Mouse (Mus musculus) thymus, adult 2 months (tissue): ENCODE data around the gene Olfr165. TPM values are rescaled to one million over a fixed set of nuclear protein-coding genes. Genes with fewer than 3 reads are reported as not detected.
"Not testable (repeated sequence)": the region's sequence is repeated elsewhere in the genome, so short reads cannot be mapped to it uniquely, and the experiment has no call there.

Source experiments
- DNase-seq: peaks from one replicate; pipeline ENCODE4 v3.0.0; 2021
- H3K27ac ChIP-seq: fragments of 200-500 bp; 2 replicates; pipeline ENCODE4 v1.5.1; 2012; ENCODE audit warnings: low read length, control low read depth; ENCODE audit not compliant: control insufficient read depth, insufficient read depth
- H3K27me3 ChIP-seq: fragments of 200-500 bp; 2 replicates; pipeline ENCODE4 v1.6.1; 2012; ENCODE audit warnings: mild to moderate bottlenecking, low read length, moderate library complexity, mixed read lengths; ENCODE audit not compliant: control insufficient read depth, insufficient read depth
- H3K36me3 ChIP-seq: fragments of 200-500 bp; 2 replicates; pipeline ENCODE4 v1.6.1; 2012; ENCODE audit warnings: mild to moderate bottlenecking, low read length, moderate library complexity; ENCODE audit not compliant: control insufficient read depth, insufficient read depth
- H3K4me1 ChIP-seq: fragments of 200-500 bp; replicated peaks from 2 replicates; pipeline ENCODE4 v1.6.1; 2012; ENCODE audit warnings: low read length; ENCODE audit not compliant: control insufficient read depth, insufficient read depth
- H3K4me3 ChIP-seq: fragments of 200-500 bp; 2 replicates; pipeline ENCODE4 v1.5.1; 2012; ENCODE audit warnings: mild to moderate bottlenecking, low read length, control low read depth, moderate library complexity; ENCODE audit not compliant: control insufficient read depth, insufficient read depth
- CTCF ChIP-seq: fragments of 200-500 bp; IDR thresholded peaks from 2 replicates; pipeline ENCODE4 v1.5.1; 2012; ENCODE audit warnings: mild to moderate bottlenecking, control low read depth, low read length, moderate library complexity, borderline replicate concordance; ENCODE audit not compliant: control insufficient read depth, poor library complexity, insufficient read depth; ENCODE audit errors: extremely low read depth
- POLR2A ChIP-seq: fragments of 200-500 bp; IDR thresholded peaks from 2 replicates; pipeline ENCODE4 v1.6.1; 2012; ENCODE audit warnings: mild to moderate bottlenecking, low read length, control low read depth, moderate library complexity; ENCODE audit not compliant: control insufficient read depth, poor library complexity, insufficient read depth; ENCODE audit errors: extremely low read depth
- WGBS: fragments of 180-500 bp; shearing (Covaris S2); methylation state at CpG from one replicate; pipeline ENCODE4 v1.1.7; 2018; 5-methylcytosine and 5-hydroxymethylcytosine counted together
- polyA plus RNA-seq: library from polyadenylated mRNA; depleted of rRNA; stranded (reverse); fragments of >200 nt; gene quantifications from 2 replicates; pipeline ENCODE4 v1.2.3, GENCODE M21; 2012; rRNA removed

Gene Olfr165
- not detected in 2 replicates for polyA plus RNA-seq

- Histone ChIP-seq H3K27me3 (no peaks in the 10 kb centered on the region), H3K4me1 (no peaks in the 10 kb centered on the region), H3K4me3 (no peak within 1 kb of the TSS), H3K27ac (no peak within 1 kb of the TSS), H3K36me3 (no peaks in the 10 kb centered on the region)
- no peak for TF ChIP-seq POLR2A
- TF ChIP-seq CTCF = no peak
- WGBS = 49% methylated on average over 1 of the region's 1 CpGs
- DNase-seq = no peak
Observed at GRCm38 (mm10) chr16:19423034-19423433, at the start of gene Olfr165. TSS of gene Olfr165 (minus strand) at chr16:19423134.

GRCm38 (mm10) chr16:19464365-19464764 is 41.4 kb upstream of the Olfr165 start:
- H3K27ac ChIP-seq = no peak overlapping the region
- H3K4me1 ChIP-seq = no peaks in the 10 kb centered on the region
- 91% methylated on average over 1 of the region's 1 CpGs for WGBS
- no peaks in the 10 kb centered on the region for H3K27me3 ChIP-seq
- H3K36me3 ChIP-seq = no peaks in the 10 kb centered on the region
- DNase-seq = no peak
- no peak overlapping the region for H3K4me3 ChIP-seq
- TF ChIP-seq POLR2A (no peak), CTCF (no peak)

GRCm38 (mm10) chr16:19458741-19459140 is 35.8 kb upstream of the Olfr165 start:
- H3K4me3 ChIP-seq, DNase-seq, H3K27me3 ChIP-seq, H3K27ac ChIP-seq, H3K4me1 ChIP-seq, H3K36me3 ChIP-seq: not testable (repeated sequence)
- 86% methylated on average over 4 of the region's 4 CpGs for WGBS

- Histone ChIP-seq H3K4me1 (no peaks in the 10 kb centered on the region), H3K36me3 (no peaks in the 10 kb centered on the region), H3K27ac (no peak overlapping the region), H3K4me3 (no peak overlapping the region), H3K27me3 (no peaks in the 10 kb centered on the region)
- TF ChIP-seq CTCF = no peak
- no peak for TF ChIP-seq POLR2A
- DNase-seq = no peak
- WGBS = 65% methylated on average over 3 of the region's 3 CpGs
Observed at GRCm38 (mm10) chr16:19387984-19388383, 35.0 kb downstream of the Olfr165 start.

Other genes with a start within 250 kb of the Olfr165 start
- gene Olfr164, start 109.1 kb downstream of the Olfr165 start, polyA plus RNA-seq = not detected in 2 replicates
- not detected in 2 replicates for gene Olfr166, start 60.6 kb upstream of the Olfr165 start, polyA plus RNA-seq
- gene Olfr167, start 99.1 kb upstream of the Olfr165 start, polyA plus RNA-seq = not detected in 2 replicates
- gene Olfr168, start 112.4 kb upstream of the Olfr165 start, polyA plus RNA-seq = not detected in 2 replicates
- gene Olfr169, start 148.7 kb upstream of the Olfr165 start, polyA plus RNA-seq = not detected in 2 replicates
- gene Olfr170, start 188.7 kb upstream of the Olfr165 start, polyA plus RNA-seq = not detected in 2 replicates
- gene Olfr171, start 206.8 kb upstream of the Olfr165 start, polyA plus RNA-seq = not detected in 2 replicates